Mouse (Mus musculus): ENCODE results near the gene Fbxo42. TPM values are rescaled to one million over a fixed set of nuclear protein-coding genes. Genes with fewer than 3 reads are reported as not detected.
A peak's percentile ranks its signal among the peaks of the same experiment; 100 is the strongest.

The Fbxo42 gene
- polyA plus RNA-seq, 1 experiment from 2014 or later, result 25.4 TPM

DNA sequence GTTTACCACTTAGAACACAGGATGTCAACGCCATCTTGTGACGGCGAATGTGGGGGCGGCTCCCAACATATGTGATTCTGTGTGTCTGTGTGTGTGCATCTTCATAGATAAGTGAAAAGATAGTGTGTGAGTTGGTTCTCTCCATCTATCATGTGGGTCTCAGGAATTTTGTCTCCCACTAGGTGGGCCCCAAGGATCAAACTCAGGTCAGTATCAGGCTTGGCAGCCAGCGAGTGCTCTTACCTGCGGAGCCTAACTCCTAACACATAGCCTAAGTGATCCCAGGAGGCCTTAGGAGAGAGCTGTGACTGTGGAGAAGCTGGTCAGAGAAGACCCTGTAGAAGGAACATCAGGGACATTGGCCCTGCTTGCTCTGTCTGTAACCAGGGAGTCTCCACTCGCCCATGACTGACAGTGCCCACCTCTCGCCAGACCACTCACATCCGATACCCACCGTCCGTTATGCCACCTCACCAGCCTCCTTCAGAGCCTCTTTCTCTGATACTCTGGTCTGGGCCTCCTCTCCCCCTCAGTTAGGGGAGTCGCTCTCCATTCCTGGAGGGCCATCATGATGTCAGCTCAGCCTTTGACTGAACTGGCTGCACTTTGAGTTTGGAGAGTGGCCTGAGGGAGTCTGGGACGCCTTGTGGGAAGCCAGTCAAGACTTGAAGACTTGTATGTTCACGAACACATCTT is 63.0 kb downstream of the Fbxo42 start:
- Histone ChIP-seq H3K4me2 (peak overlapping the region; percentile 33), H3K27ac (peak overlapping the region; percentile 76), H3K36me3 (no peaks in the 10 kb centered on the region; the same call in 1 of the 2 replicates), H3K4me1 (peaks cover 18% of the 10 kb centered on the region), H3K4me3 (peak overlapping the region; percentile 31), H3K9ac (no peak overlapping the region), H3K27me3 (no peaks in the 10 kb centered on the region), H3K9me3 (no peaks in the 10 kb centered on the region)
- peak; percentile 44; the same call in 1 of the 2 replicates for ATAC-seq (ENCODE audit: insufficient number of reproducible peaks, low FRiP score, low TSS enrichment, low read depth)
- WGBS, result 63% methylated on average over 14 of the region's 14 CpGs

DNA sequence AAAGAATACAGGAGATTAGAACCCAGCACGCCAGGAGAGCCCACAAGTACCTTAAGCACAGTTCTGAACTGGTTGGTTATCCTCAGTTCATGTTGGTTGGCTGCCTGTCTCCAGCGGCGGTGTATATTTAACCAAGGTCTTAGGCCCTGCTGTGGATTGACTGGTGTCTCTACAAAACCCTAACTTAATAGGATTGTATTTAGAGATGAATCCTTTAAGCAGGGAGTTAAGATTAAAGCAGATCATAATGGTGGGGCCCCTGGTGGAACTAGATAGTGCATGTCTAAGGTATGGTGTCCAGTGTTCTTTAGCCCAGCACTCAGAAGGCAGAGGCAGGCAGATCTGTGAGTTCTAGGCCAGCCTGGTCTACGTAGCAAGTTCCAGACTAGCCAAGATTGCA is 63.9 kb downstream of the Fbxo42 start:
- WGBS, result 96% methylated on average over 4 of the region's 4 CpGs
- Histone ChIP-seq H3K27ac (no peak overlapping the region), H3K27me3 (no peaks in the 10 kb centered on the region), H3K4me1 (peaks cover 18% of the 10 kb centered on the region), H3K9me3 (no peaks in the 10 kb centered on the region), H3K9ac (no peak overlapping the region), H3K36me3 (no peaks in the 10 kb centered on the region; the same call in 1 of the 2 replicates), H3K4me3 (no peak overlapping the region), H3K4me2 (no peak overlapping the region)
- no peak for ATAC-seq (ENCODE audit: insufficient number of reproducible peaks, low FRiP score, low TSS enrichment, low read depth)

- Histone ChIP-seq H3K27ac (0 out of 2 replicates have a peak overlapping the region, but pooled peaks have one; percentile 51), H3K4me1 (peaks cover 18% of the 10 kb centered on the region), H3K4me3 (no peak overlapping the region), H3K4me2 (no peak overlapping the region), H3K27me3 (no peaks in the 10 kb centered on the region), H3K9me3 (no peaks in the 10 kb centered on the region), H3K9ac (no peak overlapping the region), H3K36me3 (no peaks in the 10 kb centered on the region)
- no peak for ATAC-seq (ENCODE audit: insufficient number of reproducible peaks, low FRiP score, low TSS enrichment, low read depth)
- 89% methylated on average over 9 of the region's 9 CpGs for WGBS
These were observed 65.2 kb downstream of the Fbxo42 start for GRCm38 (mm10) chr4:141212892-141213291.

- Histone ChIP-seq H3K4me3 (peak overlapping the region; percentile 59), H3K27ac (peak overlapping the region; percentile 71), H3K4me2 (peak overlapping the region; percentile 91), H3K27me3 (no peaks in the 10 kb centered on the region), H3K4me1 (peaks cover 18% of the 10 kb centered on the region), H3K9me3 (no peaks in the 10 kb centered on the region), H3K9ac (no peak overlapping the region), H3K36me3 (no peaks in the 10 kb centered on the region)
- 39% methylated on average over 2 of the region's 2 CpGs for WGBS
- no peak for ATAC-seq (ENCODE audit: insufficient number of reproducible peaks, low FRiP score, low TSS enrichment, low read depth)
These were observed 65.6 kb downstream of the Fbxo42 start for GRCm38 (mm10) chr4:141213342-141213741.

- Histone ChIP-seq H3K4me3 (peak within 1 kb of the TSS; percentile 59), H3K4me2 (peak within 1 kb of the TSS; percentile 91), H3K4me1 (peaks cover 18% of the 10 kb centered on the region), H3K9me3 (no peaks in the 10 kb centered on the region), H3K27me3 (no peaks in the 10 kb centered on the region), H3K9ac (peak within 1 kb of the TSS; percentile 61), H3K36me3 (0 out of 2 replicates have a peak, but pooled peaks cover 3% of the 10 kb centered on the region), H3K27ac (peak within 1 kb of the TSS; percentile 71)
- peak; percentile 62 for ATAC-seq (ENCODE audit: insufficient number of reproducible peaks, low FRiP score, low TSS enrichment, low read depth)
- WGBS, result under 1% methylated on average over 24 of the region's 24 CpGs
These were observed 66.1 kb downstream of the Fbxo42 start, which contains the start of gene Rsg1 for GRCm38 (mm10) chr4:141213770-141214336. Rsg1 (plus strand) TSS chr4:141213956.

DNA sequence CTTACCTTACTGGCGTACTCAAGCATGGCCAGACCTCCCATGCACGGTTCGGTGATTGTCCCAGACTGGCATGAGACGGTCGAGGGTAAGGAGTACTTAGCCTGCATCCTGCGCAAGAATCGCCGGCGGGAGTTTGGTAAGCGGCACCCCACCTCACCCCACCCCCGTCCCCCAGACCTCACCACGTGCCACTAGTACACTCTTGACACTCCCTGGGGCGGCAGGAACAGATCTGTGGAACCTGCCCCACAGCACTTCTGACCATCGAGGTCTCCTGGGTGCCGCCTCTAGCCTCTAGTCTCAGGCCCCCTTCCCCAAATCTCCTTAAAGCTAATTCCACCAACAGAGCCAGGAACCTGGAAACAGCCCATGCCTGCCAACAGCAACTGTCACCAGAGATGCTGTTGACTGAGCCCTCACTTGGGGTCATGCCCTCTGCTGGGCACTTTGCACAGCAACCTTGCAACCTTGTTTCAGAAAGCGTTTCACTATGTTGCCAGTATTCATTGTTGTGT is 66.7 kb downstream of the Fbxo42 start:
- Histone ChIP-seq H3K27me3 (no peaks in the 10 kb centered on the region), H3K36me3 (0 out of 2 replicates have a peak, but pooled peaks cover 3% of the 10 kb centered on the region)
- peak; percentile 16; the same call in 1 of the 2 replicates for ATAC-seq (ENCODE audit: insufficient number of reproducible peaks, low FRiP score, low TSS enrichment, low read depth)

GRCm38 (mm10) chr4:141219583-141220213 is 72.0 kb downstream of the Fbxo42 start:
- H3K9ac ChIP-seq, result no peak overlapping the region
- no peak overlapping the region for H3K4me3 ChIP-seq
- H3K36me3 ChIP-seq, result peaks cover 12% of the 10 kb centered on the region; the same call in 1 of the 2 replicates
- H3K4me2 ChIP-seq, result no peak overlapping the region
- no peak for ATAC-seq (ENCODE audit: insufficient number of reproducible peaks, low FRiP score, low TSS enrichment, low read depth)
- no peaks in the 10 kb centered on the region for H3K27me3 ChIP-seq
- no peaks in the 10 kb centered on the region; the same call in 1 of the 2 replicates for H3K4me1 ChIP-seq
- no peak overlapping the region for H3K27ac ChIP-seq
- H3K9me3 ChIP-seq, result no peaks in the 10 kb centered on the region
- WGBS, result 87% methylated on average over 20 of the region's 20 CpGs

More for the DNA sequence above, 66.7 kb downstream of the Fbxo42 start:
- Histone ChIP-seq H3K9me3 (no peaks in the 10 kb centered on the region), H3K4me1 (peaks cover 18% of the 10 kb centered on the region), H3K4me3 (peak overlapping the region; percentile 59), H3K9ac (peak overlapping the region; percentile 61), H3K4me2 (peak overlapping the region; percentile 91), H3K27ac (no peak overlapping the region; the same call in none of the 2 replicates)
- 1% methylated on average over 16 of the region's 16 CpGs for WGBS

DNA sequence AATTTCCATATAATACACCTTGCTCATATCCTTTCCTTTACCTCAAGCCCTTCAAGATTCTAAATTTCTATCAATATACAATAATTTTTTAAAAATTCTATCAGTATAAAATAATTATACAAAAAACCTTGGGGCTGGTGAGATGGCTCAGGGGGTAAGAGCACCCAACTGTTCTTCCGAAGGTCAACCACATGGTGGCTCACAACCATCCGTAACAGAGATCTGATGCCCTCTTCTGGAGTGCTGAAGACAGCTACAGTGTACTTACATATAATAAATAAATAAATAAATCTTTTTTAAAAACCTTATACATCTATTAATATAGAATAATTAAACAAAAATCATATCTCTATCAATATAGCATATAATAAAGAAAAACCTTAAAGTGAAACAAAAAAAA is 74.1 kb downstream of the Fbxo42 start:
- no peaks in the 10 kb centered on the region for H3K27me3 ChIP-seq
- no peak for ATAC-seq (ENCODE audit: insufficient number of reproducible peaks, low FRiP score, low TSS enrichment, low read depth)
- H3K36me3 ChIP-seq, result peaks cover 12% of the 10 kb centered on the region; the same call in 1 of the 2 replicates
- 73% methylated on average over 2 of the region's 2 CpGs for WGBS
- no peak overlapping the region for H3K4me3 ChIP-seq
- no peak overlapping the region for H3K9ac ChIP-seq
- H3K9me3 ChIP-seq, result no peaks in the 10 kb centered on the region
- H3K4me2 ChIP-seq, result no peak overlapping the region
- no peaks in the 10 kb centered on the region for H3K4me1 ChIP-seq
- H3K27ac ChIP-seq, result no peak overlapping the region

- ATAC-seq (ENCODE audit: insufficient number of reproducible peaks, low FRiP score, low TSS enrichment, low read depth), result no peak
- H3K27me3 ChIP-seq, result no peaks in the 10 kb centered on the region
- H3K9ac ChIP-seq, result no peak overlapping the region
- WGBS, result 87% methylated on average over 5 of the region's 5 CpGs
- no peak overlapping the region for H3K27ac ChIP-seq
- H3K4me3 ChIP-seq, result no peak overlapping the region
- no peaks in the 10 kb centered on the region for H3K9me3 ChIP-seq
- H3K4me2 ChIP-seq, result no peak overlapping the region
- no peaks in the 10 kb centered on the region for H3K4me1 ChIP-seq
- peaks cover 12% of the 10 kb centered on the region; the same call in 1 of the 2 replicates for H3K36me3 ChIP-seq
These were observed 75.0 kb downstream of the Fbxo42 start for GRCm38 (mm10) chr4:141222752-141223151.

GRCm38 (mm10) chr4:141228687-141229086 is 81.0 kb downstream of the Fbxo42 start:
- no peak overlapping the region for H3K4me3 ChIP-seq
- H3K36me3 ChIP-seq, result no peaks in the 10 kb centered on the region
- H3K4me2 ChIP-seq, result no peak overlapping the region
- H3K9ac ChIP-seq, result no peak overlapping the region
- ATAC-seq (ENCODE audit: insufficient number of reproducible peaks, low FRiP score, low TSS enrichment, low read depth), result no peak
- no peak overlapping the region for H3K27ac ChIP-seq
- H3K9me3 ChIP-seq, result no peaks in the 10 kb centered on the region
- WGBS, result 67% methylated on average over 7 of the region's 7 CpGs
- H3K4me1 ChIP-seq, result no peaks in the 10 kb centered on the region
- no peaks in the 10 kb centered on the region for H3K27me3 ChIP-seq

DNA sequence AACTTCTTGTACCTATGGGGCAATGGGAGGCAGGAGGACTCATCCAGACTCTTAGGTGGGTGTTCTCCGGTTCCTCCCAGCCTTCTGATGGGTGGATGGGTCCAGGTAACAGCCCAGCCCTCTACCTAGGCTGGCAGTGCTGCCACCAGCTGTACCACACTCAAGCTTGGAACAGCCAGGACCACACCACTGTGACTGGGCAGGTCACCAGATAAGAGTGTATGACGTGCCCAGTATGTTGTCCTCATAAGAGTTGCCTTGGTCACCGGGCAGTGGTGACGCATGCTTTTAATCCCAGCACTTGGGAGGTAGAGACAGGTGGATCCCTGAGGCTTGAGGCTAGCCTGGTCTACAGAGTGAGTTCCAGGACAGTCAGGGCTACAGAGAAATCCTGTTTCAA is 85.5 kb downstream of the Fbxo42 start:
- Histone ChIP-seq H3K4me1 (no peaks in the 10 kb centered on the region), H3K27me3 (peaks cover 17% of the 10 kb centered on the region; the same call in 1 of the 2 replicates), H3K27ac (no peak overlapping the region), H3K9me3 (no peaks in the 10 kb centered on the region), H3K4me3 (no peak overlapping the region), H3K4me2 (no peak overlapping the region), H3K9ac (no peak overlapping the region), H3K36me3 (no peaks in the 10 kb centered on the region)
- ATAC-seq (ENCODE audit: insufficient number of reproducible peaks, low FRiP score, low TSS enrichment, low read depth), result no peak
- 86% methylated on average over 4 of the region's 4 CpGs for WGBS

Measured in limb, embryonic 15.5 days (tissue).